Mouse (Mus musculus) adrenal gland, postnatal 10 days (tissue): Measurements from ENCODE around the gene Unc119. TPM values are rescaled to one million over a fixed set of nuclear protein-coding genes. Genes with fewer than 3 reads are reported as not detected.
A peak's percentile ranks its signal among the peaks of the same experiment; 100 is the strongest.

Source experiments
- DNase-seq: peaks from one replicate; pipeline ENCODE4 v3.0.0; 2021; ENCODE audit warnings: mixed read lengths
- long read RNA-seq, 2 experiments: library from polyadenylated mRNA; stranded (forward); transcript quantifications; one replicate each; pipeline ENCODE4 v2.0.0; 2021
- total RNA-seq, 2 experiments: library from RNA; stranded (reverse); gene quantifications; 2 replicates each; pipeline ENCODE4 v1.2.3; 2021

Gene Unc119
- 10 to 100 TPM; 36.1 to 42.5 TPM for total RNA-seq
- long read RNA-seq, experiment 1, transcript Unc119-203 (5 exons, 1,371 nt) = minor isoform, 6 of 90 reads
- long read RNA-seq, experiment 1, transcript Unc119-201 (5 exons, 1,329 nt) = major isoform, 70 of 90 reads
- long read RNA-seq, experiment 1, partial matches to known transcripts = 6 of 90 reads
- long read RNA-seq, experiment 1, other reads (novel, unspliced or antisense) = 7 of 90 reads
- long read RNA-seq, experiment 2, transcript Unc119-201 (5 exons, 1,329 nt) = major isoform, 32 of 36 reads
- long read RNA-seq, experiment 2, partial matches to known transcripts = 0 of 36 reads
- long read RNA-seq, experiment 2, other reads (novel, unspliced or antisense) = 1 of 36 reads

DNA sequence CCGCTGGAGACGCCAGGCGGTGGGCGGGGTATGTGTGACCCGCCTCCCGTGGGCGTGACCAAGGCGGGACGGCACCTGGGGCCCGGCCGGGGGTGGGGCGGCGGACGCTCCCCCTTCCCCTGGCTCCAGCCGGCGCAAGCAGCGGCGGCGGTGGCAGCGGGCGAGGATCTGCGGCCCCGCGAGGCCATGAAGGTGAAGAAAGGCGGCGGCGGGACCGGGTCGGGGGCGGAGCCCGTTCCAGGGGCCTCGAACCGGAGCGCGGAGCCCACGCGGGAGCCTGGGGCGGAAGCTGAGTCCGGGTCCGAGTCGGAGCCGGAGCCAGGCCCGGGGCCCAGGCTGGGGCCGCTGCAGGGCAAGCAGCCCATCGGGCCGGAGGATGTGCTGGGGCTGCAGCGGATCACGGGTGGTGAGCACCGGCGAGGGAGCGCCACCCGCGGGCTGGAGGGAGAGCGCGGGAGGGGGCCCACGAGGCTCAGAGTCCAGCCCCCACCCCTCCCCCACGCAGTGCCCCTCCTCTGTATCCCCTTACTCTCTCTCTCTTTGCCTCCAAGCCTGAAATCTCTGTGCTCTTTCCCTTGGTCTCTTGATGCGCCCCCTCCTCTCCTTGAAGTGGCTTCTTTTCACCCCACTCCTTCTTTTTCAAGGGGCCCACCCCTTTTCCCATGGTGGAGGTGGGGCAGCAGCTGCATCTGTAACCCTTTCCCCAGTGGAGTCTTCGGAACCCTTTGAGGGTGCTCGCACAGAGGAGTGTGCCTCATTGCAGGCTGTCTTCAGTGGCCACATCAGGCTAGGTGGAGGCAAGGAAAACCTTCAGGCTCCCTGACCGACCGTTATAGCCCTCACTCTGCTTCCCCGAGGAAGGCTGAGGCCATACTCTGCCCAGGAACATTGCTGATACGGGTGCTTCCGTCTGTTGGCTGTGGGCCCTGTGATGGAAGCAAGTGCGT lies at the start of gene Unc119:
TSS of gene Unc119 (plus strand) at position 102 of the 947 bp plus-strand sequence.
- DNase-seq = peak; percentile 92

DNA sequence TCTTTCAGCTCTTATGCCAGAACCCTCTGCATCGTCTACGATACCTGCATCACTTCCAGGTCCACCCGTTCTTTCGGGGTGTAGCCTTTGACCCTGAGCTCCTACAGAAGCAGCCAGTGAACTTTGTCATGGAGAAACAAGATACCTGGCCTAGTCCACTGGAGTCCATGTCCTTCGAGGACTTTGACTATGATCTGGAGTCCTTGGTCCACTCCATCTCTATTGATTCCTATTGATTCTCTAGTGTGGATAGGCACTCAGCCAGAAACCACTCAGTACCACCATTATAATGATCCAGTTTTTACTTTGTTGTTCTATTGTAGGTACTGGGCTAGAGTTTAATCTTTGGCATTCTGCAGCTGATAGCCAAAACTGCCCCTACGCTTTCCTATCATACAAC lies 48.7 kb upstream of the Unc119 start:
- no peak for DNase-seq

DNA sequence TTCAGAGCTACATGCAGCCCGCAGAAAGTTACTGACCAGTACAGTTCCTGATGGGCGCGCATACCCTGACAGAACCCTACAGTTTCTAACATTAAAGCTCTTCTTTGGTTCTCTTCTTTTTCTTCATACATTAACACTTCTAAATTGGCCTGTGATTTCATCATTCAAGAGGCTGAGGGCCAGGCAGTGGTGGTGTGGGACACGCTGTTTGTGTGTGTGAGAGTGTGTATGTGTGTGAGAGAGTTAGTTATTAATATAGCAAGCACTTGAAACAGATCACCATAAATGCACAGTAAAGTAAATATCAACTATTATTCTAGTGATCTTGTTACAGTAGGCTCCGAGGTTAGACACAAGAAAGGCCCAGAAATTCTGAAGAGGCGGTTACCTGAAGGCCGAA lies 42.4 kb upstream of the Unc119 start:
- no peak for DNase-seq

DNA sequence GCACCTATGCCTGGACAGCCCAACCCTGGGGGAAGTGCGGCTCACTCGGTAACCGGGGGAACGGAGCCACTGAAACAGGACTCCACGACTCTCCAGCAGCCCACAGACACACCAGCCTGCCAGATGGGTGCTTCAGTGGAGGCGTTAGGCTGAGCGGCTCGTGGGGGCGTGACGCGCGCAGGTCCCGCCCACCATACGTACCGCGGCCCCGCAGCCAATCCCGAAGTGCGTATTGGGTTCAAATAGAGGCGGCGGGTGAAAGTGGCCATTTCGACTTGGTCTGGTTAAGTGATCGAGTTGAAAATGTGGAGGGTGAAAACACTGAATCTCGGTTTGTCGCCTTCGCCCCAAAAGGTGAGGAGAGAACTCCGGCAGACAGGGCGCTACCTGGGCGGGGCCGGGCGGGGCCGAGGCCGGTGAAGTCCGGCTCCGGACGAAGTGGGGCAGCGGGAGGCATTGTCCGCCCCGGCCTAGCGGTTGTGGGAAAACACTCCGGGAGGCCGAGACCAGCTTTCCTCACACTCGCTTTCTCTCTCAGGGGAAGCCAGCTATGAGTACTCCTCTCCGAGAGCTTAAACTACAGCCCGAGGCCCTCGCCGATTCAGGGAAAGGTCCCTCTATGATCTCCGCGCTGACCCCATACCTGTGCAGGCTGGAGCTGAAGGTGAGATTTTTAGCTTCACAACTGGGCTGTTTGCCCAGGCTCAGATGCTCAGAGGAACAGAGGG lies 41.8 kb upstream of the Unc119 start, which contains the start of gene Spag5:
TSS of gene Spag5 (plus strand) at position 173 of the 728 bp plus-strand sequence.
- DNase-seq = peak; percentile 94

DNA sequence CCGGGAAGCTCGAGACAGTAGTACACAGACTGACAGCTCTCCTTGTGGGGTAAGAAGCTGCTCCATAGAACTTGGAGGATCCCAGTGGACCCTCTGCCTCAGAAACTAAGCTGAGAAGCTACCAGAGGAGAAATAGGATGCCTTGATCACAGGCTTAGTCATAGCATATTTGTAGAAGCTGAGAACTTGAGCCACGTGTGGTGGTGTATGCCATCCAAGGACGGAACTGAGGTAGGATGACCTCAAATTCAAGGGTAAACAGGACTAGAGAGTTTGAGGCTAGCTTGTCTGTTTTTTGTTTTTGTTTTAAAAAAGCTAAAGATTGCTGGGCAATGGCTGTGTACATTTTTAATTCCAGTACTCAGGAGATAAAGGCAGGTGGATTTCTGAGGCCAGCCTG lies 38.0 kb upstream of the Unc119 start:
- no peak for DNase-seq

DNA sequence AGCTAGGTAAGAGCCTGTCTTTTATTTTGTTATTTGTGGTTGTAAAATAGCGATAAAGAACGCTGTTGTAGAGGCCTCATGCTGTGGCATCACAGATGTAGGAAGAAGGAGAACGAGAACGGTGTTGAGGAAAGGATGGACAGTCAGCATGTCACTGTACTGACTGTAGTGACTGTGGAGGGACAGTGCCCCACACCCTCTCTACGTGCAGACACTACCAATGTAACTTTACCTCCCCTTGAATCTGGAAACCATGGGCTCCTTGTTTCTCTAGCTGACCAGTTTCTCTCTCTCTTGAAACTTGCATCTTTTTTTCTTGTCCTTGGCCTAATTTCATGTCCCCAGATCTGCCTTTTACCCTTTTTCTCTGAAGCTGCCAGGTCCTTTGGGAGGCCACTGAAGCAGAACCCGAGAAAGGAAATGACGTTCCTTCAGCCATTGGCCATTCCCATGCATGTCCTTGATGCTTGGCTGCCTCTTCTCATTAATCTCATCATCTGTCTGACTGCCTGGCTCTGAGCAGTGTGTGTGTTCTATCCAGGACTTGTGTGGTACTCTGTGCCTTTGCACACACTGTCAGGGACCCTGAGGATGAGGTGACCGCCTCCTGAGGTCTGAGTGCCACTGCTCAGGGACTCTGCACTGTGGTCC lies 32.3 kb upstream of the Unc119 start:
- peak; percentile 46 for DNase-seq

DNA sequence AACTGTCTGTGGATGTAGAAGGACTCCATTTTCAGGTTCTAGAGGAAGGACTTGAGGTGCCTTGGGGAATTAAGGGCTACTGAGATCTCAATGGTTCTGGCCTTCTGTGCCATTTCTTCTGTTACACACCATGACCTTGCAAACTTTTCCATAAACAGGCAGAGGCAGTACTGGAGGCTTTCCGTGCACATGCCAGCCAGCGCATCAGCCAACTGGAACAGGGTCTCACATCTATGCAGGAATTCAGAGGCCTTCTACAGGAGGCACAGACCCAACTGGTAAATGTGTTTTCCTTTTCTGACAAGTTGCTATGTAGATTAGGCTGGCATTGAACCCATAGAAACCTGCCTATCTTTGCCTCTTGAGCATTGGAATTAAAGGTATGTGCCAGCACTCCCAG lies 29.6 kb upstream of the Unc119 start:
- no peak for DNase-seq

DNA sequence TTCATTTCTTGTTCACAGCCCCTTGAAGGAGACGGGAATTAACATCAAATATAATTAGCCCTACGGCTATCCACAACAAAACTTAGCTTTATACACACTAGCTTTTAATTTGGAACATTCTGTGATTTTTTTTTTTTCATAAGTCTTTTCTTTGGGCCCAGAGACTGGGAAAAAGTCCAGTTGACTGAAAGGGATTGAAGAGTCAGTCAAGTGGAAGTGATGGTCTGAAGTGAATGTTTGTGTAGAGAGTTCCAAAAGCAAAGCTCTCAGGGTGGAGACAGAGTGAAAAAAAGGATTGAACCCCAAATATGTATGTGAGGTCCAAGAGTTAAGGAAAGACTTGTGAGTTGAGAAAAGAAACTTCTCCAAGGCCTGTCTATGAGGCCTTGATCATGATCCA lies 24.9 kb upstream of the Unc119 start:
- no peak for DNase-seq

DNA sequence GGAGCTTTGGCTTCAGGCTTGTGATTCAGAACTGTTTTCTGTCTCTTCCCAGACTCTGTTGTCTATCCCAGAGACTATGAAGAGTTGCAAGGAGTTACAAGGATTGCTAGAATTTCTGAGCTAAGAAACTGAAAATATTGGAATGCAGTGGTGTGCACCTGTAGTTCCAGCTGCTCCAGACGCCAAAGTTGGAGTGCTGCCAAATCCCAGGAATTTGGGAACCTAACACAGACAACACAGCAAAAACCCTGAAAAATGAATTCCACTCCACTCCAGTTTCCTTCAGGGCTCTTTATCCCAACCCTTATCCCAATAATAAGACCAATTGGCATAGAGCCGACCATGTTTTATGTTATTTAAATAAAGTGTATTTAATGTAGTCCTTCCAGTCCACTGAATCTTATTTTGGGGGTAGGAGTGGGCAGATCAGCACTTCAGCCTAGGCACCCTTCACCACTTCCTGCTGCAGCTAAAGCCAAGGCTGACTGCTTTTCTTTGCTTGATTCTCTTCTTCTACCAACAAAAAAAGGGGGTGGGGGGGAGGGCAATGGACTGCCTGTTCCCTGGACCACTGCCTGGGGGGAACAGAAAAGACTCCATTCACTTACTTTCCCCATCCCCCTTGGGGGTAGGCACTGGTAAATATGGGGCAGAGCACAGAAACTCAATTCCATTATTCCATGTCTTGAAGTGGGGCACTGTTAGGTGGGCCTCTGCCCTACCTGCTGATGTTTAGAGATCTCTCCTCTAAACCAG lies 21.0 kb upstream of the Unc119 start:
- no peak for DNase-seq

DNA sequence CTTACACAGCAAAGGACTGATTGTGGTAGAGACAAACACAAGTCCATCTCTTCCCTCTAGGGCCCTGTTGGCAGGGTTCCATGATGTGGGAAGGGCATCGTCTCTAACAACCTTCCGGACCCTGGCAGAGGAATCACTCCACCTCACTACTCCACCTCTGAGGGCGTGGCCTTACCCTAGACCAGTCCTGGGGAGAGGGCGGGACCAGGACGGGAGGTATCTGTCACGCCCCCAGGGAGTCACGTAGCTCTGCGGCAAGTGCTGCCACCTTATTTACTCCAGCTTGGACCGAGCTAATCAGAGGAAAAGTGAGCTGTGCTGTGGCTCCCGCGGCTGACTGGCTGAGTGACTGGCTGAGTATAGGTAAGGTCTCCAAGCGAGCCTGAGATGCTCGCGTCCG lies 20.4 kb upstream of the Unc119 start, which contains the start of gene Aldoc:
TSS of gene Aldoc (plus strand) at position 109 of the 400 bp plus-strand sequence.
- peak; percentile 87 for DNase-seq

DNA sequence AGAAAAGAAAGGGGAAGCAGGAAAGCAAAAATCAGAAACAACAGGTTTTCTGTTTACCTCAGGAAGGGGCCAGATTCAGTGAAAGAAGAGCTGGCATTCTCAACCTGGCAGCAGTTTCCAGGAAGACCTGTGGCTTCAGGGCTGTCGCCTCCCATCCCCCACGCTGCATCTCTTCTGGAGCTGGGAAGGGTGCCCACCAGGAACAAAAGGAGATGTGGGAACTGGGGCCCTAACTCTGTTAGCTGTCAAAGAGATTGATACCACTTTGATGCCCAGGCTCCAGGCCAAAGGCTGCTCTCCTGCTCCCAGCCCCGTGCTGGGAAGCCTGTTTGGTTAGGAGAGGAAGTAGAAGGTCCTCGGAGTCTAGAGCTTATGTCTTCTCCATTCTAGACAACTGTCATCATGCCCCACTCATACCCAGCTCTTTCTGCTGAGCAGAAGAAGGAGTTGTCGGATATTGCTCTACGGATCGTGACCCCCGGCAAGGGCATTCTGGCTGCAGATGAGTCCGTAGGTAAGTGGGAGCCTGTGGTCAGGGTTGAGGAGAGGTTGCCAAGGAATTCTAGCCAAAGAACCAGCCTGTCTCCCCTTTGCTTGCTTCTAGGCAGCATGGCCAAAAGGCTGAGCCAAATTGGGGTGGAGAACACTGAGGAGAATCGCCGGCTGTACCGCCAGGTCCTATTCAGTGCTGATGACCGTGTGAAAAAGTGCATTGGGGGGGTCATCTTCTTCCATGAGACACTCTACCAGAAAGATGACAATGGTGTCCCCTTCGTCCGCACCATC lies 19.1 kb upstream of the Unc119 start:
- DNase-seq = no peak

DNA sequence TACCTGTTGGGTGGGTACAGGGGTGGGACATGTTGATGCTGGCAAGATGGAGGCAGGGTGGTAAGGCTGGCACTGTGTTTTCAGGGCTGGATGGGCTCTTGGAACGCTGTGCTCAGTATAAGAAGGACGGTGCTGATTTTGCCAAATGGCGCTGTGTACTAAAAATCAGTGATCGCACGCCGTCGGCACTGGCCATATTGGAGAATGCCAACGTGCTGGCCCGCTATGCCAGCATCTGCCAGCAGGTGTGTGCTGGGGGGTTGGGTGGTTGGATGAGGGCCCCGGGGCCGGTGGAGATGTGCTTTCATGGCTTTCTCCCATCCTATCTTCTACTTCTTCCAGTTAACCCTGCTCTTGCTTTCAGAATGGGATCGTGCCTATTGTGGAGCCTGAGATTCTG lies 18.3 kb upstream of the Unc119 start:
- no peak for DNase-seq

DNA sequence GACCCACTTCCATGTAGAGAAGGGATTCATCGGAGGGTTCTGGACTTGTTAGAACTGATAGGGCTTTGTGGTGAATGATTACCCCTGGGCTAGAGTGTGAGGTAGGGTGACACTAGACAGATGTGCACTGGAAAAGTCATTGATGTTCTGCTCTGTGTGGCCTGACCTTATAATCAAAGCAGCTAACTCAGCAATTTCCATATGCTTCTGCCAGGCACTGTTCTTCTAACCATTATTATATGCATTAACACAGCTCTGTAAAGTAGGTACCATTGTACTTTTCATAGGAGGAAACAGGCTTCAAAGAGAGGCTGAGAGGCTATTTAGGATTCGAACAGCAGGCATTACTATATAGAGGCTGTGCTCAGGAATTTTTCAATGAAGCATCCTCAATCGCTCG lies 16.1 kb upstream of the Unc119 start:
- DNase-seq = no peak

DNA sequence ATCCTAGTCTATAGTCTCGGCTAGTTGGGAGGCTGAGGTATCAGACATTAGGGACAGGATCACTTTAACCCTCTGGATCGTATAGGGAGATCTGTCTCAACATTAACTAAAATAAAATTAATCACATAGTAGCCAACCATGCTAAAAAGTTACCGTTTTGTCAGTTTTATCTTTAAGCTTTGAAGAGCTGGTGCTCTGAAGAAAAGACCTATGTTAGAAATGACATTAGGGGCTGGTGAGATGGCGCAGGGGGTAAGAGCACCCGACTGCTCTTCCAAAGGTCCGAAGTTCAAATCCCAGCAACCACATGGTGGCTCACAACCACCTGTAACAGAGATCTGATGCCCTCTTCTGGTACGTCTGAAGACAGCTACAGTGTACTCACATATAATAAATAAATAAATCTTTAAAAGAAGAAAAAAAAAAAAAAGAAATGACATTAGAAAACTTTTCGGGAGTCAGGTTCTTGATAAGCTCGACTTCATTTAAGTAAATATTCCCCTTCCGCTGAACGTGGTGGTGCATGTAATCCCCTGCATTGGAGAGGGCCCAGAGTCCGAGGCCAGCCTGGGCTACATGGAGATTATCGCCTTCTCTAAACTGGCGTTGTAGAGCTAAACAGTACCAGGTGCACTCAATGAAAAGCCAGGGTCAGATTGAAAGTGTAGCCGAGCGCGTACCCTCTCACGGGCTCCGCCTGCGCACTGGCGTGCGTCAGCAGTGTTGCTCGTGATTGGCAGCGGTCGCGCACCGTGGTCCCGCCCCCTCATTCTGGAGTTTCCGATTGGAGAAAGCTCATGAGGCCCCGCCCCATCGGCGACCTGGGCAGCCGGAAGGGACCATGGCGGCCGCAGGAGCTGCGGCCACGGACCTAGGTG lies 15.4 kb upstream of the Unc119 start, which contains the start of gene Pigs:
TSS of gene Pigs (plus strand) at position 782 of the 878 bp plus-strand sequence.
- peak; percentile 98 for DNase-seq

DNA sequence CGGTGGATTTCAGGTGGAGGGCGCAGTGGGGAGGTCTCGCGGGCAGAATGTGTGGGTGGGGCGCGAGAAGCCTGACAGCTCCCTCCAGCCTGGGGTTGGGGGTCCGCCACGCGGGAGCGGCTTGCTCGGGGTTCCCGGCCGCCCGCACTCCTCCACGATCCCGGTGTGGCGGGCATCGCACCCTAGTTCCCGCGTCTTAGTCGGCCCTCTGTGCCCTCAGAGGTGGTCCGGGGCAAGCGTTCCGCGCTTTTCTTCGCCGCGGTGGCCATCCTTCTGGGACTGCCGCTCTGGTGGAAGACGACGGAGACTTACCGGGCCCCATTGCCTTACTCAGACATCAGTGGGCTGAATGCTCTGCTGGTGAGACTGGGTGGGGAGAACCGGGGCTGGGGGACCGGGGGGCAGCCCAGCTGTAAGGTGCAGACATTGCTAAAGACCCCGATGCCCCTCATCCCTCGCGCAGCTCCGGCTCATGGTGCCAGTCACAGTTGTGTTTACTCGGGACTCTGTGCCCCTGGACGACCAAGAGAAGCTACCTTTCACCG lies 14.7 kb upstream of the Unc119 start:
- no peak for DNase-seq

DNA sequence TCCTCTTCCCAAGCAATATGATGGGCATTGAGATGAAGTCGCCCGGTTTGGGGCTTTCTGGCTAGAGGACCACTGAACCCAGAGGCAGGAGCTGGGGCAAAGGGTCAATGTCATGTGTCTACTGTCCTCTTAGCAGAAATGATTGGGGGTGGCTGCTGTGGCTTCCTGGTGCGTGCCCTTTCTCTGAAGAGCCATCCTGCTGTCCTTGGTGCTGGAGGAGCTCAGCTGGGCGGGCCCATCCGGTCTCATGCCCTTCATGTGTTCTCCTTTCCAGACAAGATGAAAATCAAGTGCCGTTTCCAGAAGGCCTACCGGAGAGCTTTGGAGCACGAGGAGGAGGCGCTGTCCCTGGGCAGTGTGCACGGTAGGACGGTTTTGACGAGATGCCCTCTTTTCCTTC lies 10.6 kb upstream of the Unc119 start:
- no peak for DNase-seq

DNA sequence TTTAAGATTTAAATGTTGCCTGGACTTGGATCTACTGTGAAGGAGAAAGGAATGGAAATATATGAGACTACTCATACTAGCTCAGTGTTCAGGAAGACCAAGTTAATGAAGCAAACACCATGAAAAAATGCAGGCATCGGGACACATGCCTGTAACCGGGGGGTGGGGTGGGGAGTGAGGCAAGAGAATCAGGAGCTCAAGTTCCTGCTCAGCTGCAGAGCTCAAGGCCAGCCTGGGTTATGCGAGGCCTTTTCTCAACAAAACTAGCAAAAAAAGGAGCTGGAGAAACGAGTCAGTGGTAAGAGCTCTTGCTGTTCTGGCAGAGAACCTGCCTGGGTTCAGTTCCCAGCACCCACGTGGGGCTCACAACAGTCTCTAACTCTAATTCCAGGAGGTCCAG lies 9.3 kb upstream of the Unc119 start:
- peak; percentile 33 for DNase-seq

DNA sequence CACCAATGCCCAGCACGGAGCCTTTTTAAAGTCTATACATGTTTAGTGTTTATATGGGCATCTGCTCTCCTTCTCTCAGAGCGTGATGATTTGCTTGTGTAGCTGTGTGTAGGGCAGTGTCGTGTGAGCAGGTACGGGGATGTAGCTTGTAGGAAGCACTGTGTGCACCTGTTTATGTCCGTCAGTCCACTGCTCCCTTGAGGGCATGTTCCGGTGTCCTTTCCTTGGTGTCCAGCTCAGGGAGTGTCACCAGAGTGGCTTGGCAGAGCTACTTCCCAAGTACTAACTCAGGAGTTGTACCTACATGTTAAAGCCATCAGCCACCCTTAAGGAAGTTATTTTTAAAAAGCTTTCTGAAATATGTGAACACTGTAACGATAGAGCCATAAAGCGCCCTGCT lies 6.2 kb upstream of the Unc119 start:
- DNase-seq = no peak

DNA sequence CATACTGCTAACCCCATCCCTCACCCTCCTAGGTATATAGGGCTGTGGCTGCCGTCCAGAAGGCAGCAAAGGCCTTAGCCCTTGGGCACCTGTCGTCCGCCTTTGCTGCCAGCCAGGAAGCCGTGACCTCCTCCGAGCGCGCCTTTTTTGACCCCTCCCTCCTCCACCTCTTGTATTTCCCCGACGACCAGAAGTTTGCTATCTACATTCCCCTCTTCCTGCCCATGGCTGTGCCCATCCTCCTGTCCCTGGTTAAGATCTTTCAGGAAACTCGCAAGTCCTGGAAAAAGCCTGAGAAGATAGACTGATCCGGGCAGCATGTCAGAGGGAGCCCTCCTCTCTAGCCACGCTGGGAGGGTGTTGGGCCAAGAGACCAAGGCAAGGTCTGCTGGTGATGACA lies 1.6 kb upstream of the Unc119 start:
- no peak for DNase-seq
